Mouse (Mus musculus) kidney, postnatal 10 days (tissue): Measurements from ENCODE around the gene Ttc39a.
"Not testable (repeated sequence)": the region's sequence is repeated elsewhere in the genome, so short reads cannot be mapped to it uniquely, and the experiment has no call there.

Source experiments
- DNase-seq: peaks from one replicate; pipeline ENCODE4 v3.0.0; 2021; ENCODE audit warnings: mixed read lengths

Gene Ttc39a

DNA sequence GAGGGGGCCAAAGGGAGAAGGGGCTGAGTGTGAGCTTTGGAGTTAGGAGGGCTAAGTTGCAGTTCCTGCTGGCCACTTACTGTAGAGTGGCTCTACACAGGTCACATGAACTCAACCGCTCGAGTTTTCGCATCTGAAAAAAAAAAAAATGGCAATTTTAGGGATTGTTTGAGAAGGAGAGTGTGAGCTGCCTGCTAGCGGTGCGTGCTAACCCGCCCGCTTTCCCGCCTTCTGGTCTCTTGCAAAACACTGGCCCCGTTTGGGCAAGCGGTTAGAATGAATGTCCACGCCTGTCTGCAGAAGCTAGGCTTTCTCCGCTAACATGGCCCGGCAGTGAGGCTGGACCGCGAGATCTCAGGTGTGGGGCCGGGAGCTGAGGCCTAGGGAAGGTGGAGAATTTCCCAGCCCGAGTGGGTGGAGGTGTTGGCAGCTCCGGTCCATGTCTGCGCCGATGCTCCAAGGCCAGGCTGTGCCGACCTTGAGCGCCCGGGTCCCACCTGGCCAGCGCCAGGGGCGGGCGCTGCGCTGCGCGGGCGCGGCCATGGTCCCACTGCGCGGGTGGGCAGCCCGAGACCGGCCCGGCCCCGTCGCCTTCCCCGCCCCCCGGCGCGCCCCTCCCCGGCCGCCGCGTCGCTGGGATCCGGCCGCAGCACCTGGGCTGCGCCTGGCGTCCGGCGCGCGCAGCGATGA is at the start of gene Ttc39a:
Ttc39a (plus strand) TSS at position 138 of the 690 bp plus-strand sequence.
- peak; percentile 66 for DNase-seq

GRCm38 (mm10) chr4:109378107-109378506 is 28.3 kb upstream of the Ttc39a start:
- no peak for DNase-seq

GRCm38 (mm10) chr4:109382457-109382856 is 24.0 kb upstream of the Ttc39a start:
- DNase-seq: no peak

GRCm38 (mm10) chr4:109385599-109385998 is 20.8 kb upstream of the Ttc39a start:
- DNase-seq: no peak

- no peak for DNase-seq
These were observed 13.1 kb upstream of the Ttc39a start for GRCm38 (mm10) chr4:109393229-109393779.

- peak; percentile 40 for DNase-seq
These were observed 12.5 kb upstream of the Ttc39a start for GRCm38 (mm10) chr4:109393902-109394301.

DNA sequence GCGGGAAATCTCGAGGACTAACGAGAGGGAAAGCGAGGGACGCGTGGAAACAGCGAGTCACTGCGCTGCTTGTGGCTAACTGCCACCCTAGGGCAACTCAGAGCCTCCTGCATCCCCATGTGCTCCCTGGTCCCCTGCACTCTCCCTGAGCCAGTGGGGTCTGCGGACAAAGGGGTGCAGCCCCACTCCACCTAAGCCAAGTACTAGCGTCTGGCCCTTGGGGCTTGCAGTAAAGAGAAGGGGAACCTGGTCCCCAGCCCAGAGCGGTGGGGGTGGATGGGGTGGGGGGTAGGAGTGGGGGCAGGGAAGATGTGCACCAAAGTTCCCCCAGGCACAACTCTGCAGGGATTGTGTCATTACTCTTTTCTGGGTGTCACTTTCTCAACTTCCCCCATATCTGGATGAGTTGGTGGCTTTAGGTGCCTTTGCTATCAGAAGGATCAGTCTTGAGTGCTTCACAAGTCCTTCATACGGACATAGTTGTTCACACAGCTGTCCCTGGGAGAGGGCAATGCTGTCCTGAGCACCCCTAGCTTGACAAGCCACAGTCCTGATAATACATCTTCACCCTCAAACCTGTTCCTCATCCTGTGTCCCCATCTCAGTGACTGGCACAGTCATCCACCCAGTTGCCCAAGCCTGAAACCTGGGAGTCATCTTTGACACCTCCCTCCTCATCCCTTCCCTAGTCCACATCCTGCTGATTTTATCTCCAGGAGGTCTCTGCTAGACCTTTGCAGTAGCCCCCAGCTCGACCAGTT is 11.9 kb upstream of the Ttc39a start:
- DNase-seq: no peak

GRCm38 (mm10) chr4:109400366-109400980 is 6.0 kb upstream of the Ttc39a start:
- DNase-seq: no peak

GRCm38 (mm10) chr4:109401176-109401689 is 5.2 kb upstream of the Ttc39a start:
- DNase-seq: no peak

DNA sequence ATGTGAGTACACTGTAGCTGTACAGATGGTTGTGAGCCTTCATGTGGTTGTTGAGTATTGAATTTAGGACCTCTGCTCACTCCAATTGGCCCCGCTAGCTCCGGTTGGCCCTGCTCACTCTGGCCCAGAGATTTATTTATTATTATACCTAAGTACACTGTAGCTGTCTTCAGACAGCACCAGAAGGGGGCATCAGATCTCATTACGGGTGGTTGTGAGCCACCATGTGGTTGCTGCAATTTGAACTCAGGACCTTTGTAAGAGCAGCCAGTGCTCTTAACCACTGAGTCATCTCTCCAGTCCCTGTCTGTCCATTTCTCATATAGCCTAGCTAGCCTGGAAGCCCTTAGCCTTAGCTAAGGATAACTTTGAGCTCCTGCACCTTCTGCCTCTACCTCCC is 1.5 kb upstream of the Ttc39a start:
- not testable (repeated sequence) for DNase-seq

GRCm38 (mm10) chr4:109405415-109405814 is 1.0 kb upstream of the Ttc39a start:
- DNase-seq: no peak

- peak; percentile 82 for DNase-seq
These were observed 353 bp upstream of the Ttc39a start for GRCm38 (mm10) chr4:109406054-109406485.

GRCm38 (mm10) chr4:109407176-109407520 is 725 bp downstream of the Ttc39a start:
- no peak for DNase-seq

DNA sequence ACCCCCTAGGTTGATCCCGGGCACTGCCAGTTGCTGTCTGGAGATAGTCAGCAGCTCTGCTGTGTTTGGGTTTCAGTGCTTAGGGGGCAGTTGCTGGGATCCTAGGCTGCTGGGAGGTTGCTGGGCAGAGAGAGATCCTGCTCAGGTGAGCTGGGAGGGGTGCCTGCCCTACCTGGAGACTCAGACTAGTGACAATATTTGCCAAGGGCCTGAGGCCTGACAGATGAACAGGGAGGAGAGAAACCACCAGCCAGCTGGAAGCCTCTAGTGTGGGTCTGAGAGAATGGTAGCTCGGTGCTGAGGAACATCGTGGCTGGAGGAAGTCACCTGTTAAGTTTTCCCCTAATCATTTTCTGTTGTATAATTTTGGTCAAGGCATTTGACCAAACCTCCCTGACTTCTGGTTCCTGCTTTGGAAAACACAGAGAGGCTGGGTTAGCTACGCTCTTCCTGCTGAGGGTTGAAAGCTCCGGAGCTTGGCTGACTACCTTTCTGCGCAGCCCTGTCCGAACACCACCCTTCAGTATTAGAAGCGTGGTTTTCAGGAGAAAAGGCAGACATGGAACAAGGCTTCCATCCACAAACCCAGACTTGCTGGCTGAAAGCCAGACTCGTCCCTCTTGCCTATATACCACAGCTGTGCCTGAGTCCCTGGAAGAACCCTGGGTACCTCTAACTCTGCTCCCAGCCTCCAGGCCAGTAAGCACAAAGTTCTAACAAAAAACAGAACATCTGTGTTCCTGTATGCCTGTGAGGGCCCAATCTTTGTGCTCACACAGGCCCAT is 1.5 kb downstream of the Ttc39a start:
- peak; percentile 27 for DNase-seq

DNA sequence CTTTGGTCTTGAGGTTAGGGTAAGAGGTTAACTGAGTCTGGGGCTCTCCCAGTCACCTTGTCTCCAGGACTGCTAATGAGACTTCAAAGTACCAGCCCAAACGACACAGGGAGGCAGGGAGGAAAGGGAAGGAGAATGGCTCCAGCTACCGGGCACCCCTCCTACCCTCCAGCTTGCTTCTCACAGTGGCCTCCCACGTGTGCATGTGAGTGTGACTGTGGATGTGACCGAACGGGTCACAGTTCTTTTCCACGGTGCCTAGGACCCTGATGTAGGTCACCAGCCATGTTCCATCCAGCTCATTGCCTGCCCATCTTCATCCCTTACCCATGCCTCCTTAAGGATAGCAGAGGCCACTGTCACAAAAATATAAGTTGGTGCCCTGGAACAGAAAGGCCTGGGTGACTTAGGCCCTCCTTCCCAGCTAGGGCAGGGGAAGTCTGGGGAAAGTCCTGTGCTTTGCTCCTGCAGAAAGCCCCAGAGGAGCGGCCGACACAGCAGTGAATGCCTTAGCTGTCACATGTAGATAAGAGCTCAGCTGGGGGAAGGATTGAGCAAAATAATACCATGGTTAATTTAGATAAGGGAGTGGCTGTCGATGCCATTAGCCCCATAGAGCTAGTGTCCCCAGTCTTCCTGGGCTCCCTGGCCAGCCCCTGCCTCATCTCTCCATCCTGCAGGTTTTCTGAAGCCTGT is 4.4 kb downstream of the Ttc39a start:
- DNase-seq: no peak

DNA sequence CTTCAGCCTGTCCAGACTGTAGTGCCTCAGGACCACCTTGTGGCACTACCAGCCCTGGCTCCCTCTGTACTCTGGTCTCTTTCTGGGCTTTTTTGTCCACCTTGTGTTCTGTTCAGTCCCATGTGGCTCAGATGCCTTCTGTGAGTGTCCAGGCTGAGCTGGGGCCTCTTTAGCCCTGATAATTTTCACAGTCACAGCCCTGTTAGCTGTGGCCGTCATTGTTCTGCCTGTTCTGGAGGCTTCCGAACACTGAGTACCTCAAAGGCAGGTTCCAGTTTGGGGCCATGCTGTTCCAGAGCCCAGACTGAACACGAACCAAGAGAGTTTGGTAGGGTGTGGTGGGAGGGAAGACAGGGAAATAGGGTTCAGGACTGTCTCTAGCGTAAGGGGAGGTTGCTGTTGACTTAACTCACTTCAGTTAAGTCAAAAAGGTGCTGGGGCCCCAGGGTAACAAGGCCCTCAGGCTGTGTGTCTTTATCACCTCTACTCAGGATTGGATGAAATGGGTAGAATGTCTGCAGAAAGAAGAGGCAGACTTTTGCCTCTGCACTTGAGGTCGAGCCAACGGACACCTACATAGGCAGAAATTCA is 5.0 kb downstream of the Ttc39a start:
- DNase-seq: no peak

DNA sequence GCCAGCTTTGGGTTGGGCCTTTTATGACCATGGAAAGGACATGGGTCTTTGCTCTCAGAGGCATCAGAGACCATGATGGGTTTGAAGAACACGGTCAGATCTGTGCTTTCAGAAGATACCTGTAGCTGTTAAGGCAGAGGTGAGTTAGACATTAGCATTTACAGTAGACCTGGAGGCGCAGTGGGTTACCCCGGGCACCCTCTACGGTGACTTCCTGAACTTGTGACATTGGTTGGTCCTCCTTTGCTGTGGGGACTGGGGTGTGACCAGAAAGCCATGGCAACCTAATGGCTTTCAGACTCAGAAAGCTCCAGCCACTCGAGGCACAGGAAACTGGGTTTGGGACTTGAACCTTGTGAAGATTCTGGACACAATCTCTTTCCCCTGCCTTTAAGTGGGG is 5.8 kb downstream of the Ttc39a start:
- no peak for DNase-seq

DNA sequence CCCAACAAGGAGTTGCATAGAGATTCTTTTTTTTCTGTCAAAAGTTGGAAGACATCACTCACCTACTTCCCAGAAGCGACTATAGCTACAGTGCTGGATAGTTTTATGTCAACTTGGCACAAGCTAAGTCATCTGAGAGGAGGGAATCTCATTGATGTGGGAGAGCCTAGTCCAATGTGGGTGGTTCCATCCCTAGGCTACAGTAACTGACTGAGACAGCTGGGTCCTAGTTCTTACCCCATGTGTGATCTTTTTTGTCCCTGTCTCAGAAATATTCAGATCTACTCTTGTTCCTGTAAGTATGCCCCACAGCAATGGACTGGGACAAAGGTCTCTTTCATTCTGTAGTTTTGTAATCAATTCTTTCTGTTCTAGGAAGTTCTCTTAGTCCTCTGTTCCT is 11.6 kb downstream of the Ttc39a start:
- no peak for DNase-seq

DNA sequence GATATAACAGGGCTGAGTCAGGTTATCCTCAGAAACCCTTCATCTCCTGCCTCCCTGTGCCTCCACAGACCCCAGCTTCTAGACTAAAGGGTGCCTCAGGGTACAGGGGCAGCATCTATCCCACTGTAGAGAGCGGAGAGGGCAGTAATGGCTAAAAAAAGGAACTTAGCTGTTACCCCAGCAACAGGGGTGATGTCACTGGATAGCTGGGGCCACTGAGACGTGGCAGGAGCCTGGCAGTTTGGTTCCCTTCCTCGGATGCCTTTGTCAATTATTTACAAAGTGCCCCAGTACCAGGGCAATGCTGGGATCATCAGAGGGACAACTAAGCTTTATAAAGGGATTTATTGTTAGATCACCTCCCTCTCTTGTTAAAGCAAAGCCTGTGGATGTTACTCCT is 12.6 kb downstream of the Ttc39a start:
- peak; percentile 58 for DNase-seq

DNA sequence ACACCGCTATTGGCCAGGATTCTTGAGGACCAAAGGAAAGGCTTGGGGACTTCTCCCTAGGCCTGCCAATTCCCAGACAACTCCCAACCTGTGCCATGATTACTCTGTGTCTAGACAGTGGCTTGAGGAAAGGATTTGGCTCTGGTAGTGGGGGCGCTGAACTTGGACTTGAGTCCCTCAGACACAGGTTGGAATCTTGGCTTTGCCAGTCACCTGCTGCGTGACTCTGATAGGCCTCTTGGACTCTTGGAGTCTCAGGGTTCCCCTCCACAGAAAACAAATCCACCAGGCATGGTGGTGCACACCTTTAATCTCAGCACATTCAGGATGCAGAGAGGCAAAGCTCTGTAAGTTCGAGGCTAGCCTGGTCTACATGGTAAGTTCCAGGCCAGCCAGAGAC is 13.1 kb downstream of the Ttc39a start:
- DNase-seq: no peak

GRCm38 (mm10) chr4:109420138-109420795 is 13.8 kb downstream of the Ttc39a start:
- no peak for DNase-seq
